Mouse (Mus musculus): ENCODE measurements around the gene Vwa5b2. TPM values are rescaled to one million over a fixed set of nuclear protein-coding genes. Genes with fewer than 3 reads are reported as not detected.
A peak's percentile ranks its signal among the peaks of the same experiment; 100 is the strongest.

Gene Vwa5b2
- polyA plus RNA-seq, 1 experiment, result 0.34 TPM

- Histone ChIP-seq H3K4me3 (replicated peaks; ENCODE audit: extremely low read depth, low read depth, low read length) (peak within 1 kb of the TSS; percentile 98), H3K4me1 (ENCODE audit: control insufficient read depth, insufficient read depth, low read length) (no peaks in the 10 kb centered on the region; the same call in none of the 2 replicates)
- TF ChIP-seq POLR2A (IDR thresholded peaks at IDR 0.05; ENCODE audit: borderline replicate concordance, extremely low read depth, low read depth, low read length) (peak; percentile 90), CTCF (IDR thresholded peaks at IDR 0.05; ENCODE audit: insufficient read depth, low read length) (no peak)
- peak; percentile 99 for DNase-seq
- 2% methylated on average over 46 of the region's 46 CpGs for WGBS
Measured at GRCm38 (mm10) chr16:20651076-20651946, 62.0 kb downstream of the Vwa5b2 start, which contains the start of gene Psmd2. Gene Psmd2, plus strand, starts transcription at chr16:20651652.

DNA sequence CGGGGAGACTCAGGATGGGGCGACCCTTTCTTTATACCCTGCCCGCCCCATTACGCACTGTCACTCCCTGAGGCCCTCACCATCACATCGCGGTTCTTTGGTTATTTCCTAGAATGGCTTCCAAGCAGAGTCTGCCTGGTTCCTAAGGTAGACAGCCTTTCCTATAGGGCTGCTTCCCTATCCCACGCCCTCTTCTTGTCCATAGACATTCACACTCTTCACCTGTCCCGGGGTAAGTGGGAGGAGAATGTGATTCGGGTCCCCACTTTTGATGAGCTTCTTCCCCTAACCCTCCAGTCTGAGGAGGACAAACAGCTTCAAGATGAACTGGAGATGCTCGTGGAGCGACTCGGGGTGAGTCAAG, 62.7 kb downstream of the Vwa5b2 start:
- WGBS, result 6% methylated on average over 12 of the region's 12 CpGs
- Histone ChIP-seq H3K4me3 (replicated peaks; ENCODE audit: extremely low read depth, low read depth, low read length) (peak overlapping the region; percentile 98), H3K4me1 (ENCODE audit: control insufficient read depth, insufficient read depth, low read length) (no peaks in the 10 kb centered on the region; the same call in none of the 2 replicates)
- TF ChIP-seq POLR2A (IDR thresholded peaks at IDR 0.05; ENCODE audit: borderline replicate concordance, extremely low read depth, low read depth, low read length), result no peak
- no peak for TF ChIP-seq CTCF (IDR thresholded peaks at IDR 0.05; ENCODE audit: insufficient read depth, low read length)
- DNase-seq, result no peak

DNA sequence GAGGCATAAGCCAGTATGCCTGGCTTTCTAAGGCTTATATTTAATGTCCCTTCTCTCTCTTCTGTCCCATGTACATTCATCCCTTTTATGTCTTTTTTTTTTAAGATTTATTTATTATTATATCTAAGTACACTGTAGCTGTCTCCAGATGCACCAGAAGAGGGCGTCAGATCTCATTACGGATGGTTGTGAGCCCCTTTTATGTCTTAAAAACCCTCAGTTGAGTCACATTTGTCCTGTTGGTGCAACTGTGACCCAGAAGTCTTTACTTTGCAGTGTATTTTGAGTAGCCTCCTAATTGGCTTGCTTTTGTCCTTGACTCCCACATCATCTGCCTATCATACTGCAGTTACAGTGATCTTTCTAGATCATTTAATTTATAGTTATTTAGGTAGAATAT, 64.0 kb downstream of the Vwa5b2 start:
- no peak for DNase-seq
- Histone ChIP-seq H3K4me1 (ENCODE audit: control insufficient read depth, insufficient read depth, low read length) (no peaks in the 10 kb centered on the region; the same call in none of the 2 replicates), H3K4me3 (replicated peaks; ENCODE audit: extremely low read depth, low read depth, low read length) (no peak overlapping the region)
- 43% methylated on average over 2 of the region's 2 CpGs for WGBS
- TF ChIP-seq CTCF (IDR thresholded peaks at IDR 0.05; ENCODE audit: insufficient read depth, low read length) (no peak), POLR2A (IDR thresholded peaks at IDR 0.05; ENCODE audit: borderline replicate concordance, extremely low read depth, low read depth, low read length) (no peak)

Other genes starting within 250 kb of the Vwa5b2 start
- 108 and 148 TPM in 2 replicates for gene Abcc5, start 163.1 kb upstream of the Vwa5b2 start, polyA plus RNA-seq (2012; rRNA removed)
- gene Eif2b5, start 90.7 kb upstream of the Vwa5b2 start, polyA plus RNA-seq (2012; rRNA removed), result 20.9 and 24.7 TPM in 2 replicates
- gene Dvl3, start 72.5 kb upstream of the Vwa5b2 start, polyA plus RNA-seq (2012; rRNA removed), result 35.9 and 44.0 TPM in 2 replicates
- 339 and 440 TPM in 2 replicates for gene Ap2m1, start 54.0 kb upstream of the Vwa5b2 start, polyA plus RNA-seq (2012; rRNA removed)
- 32.0 and 50.5 TPM in 2 replicates for gene Abcf3, start 40.9 kb upstream of the Vwa5b2 start, polyA plus RNA-seq (2012; rRNA removed)
- 7.6 and 8.3 TPM in 2 replicates for gene Eef1akmt4, start 22.1 kb downstream of the Vwa5b2 start, polyA plus RNA-seq (2012; rRNA removed)
- 0.17 TPM in 1 of 2 replicates, not detected in the other for gene Gm49333, start 22.1 kb downstream of the Vwa5b2 start, polyA plus RNA-seq (2012; rRNA removed)
- 18.0 and 23.7 TPM in 2 replicates for gene Alg3, start 22.3 kb downstream of the Vwa5b2 start, polyA plus RNA-seq (2012; rRNA removed)
- gene Camk2n2, start 31.8 kb downstream of the Vwa5b2 start, polyA plus RNA-seq (2012; rRNA removed), result 3.4 and 4.0 TPM in 2 replicates
- 0.37 and 0.64 TPM in 2 replicates for gene Ece2, start 40.4 kb downstream of the Vwa5b2 start, polyA plus RNA-seq (2012; rRNA removed)
- gene Psmd2, start 62.2 kb downstream of the Vwa5b2 start, polyA plus RNA-seq (2012; rRNA removed), result 56.0 and 90.0 TPM in 2 replicates
- gene Eif4g1, start 78.8 kb downstream of the Vwa5b2 start, polyA plus RNA-seq (2012; rRNA removed), result 341 and 342 TPM in 2 replicates
- 17.3 and 19.2 TPM in 2 replicates for gene Fam131a, start 103.8 kb downstream of the Vwa5b2 start, polyA plus RNA-seq (2012; rRNA removed)
- gene Polr2h, start 128.2 kb downstream of the Vwa5b2 start, polyA plus RNA-seq (2012; rRNA removed), result 8.3 and 12.0 TPM in 2 replicates
- gene Clcn2, start 128.3 kb downstream of the Vwa5b2 start, polyA plus RNA-seq (2012; rRNA removed), result 8.1 and 9.5 TPM in 2 replicates
- 4.4 and 5.8 TPM in 2 replicates for gene Chrd, start 143.7 kb downstream of the Vwa5b2 start, polyA plus RNA-seq (2012; rRNA removed)
- gene Thpo, start 145.0 kb downstream of the Vwa5b2 start, polyA plus RNA-seq (2012; rRNA removed), result 1.1 and 1.6 TPM in 2 replicates